Mouse (Mus musculus) intestine, embryonic 16.5 days (tissue): ENCODE measurements at regions not wholly inside any gene's neighbourhood (a gene's known extent, or its start where the extent isn't known, plus 50 kb on each side); places are given as distances from the start of the nearest gene placed in this dataset.

Experiments
- ATAC-seq: fragments of 200-750 bp; cut with Nextera tagmentation; 2 replicates; pipeline ENCODE4 v1.8.0; 2017; ENCODE audit warnings: moderate TSS enrichment, moderate library complexity
- H3K27ac ChIP-seq: fragments of 300-500 bp; sonication (generic); 2 replicates; pipeline ENCODE4 v1.5.1; 2014; ENCODE audit warnings: mild to moderate bottlenecking, low read length
- H3K27me3 ChIP-seq: fragments of 300-500 bp; sonication (generic); replicated peaks from 2 replicates; pipeline ENCODE4 v1.6.1; 2014; ENCODE audit warnings: low read length, control low read depth, mixed read lengths; ENCODE audit not compliant: control insufficient read depth, insufficient read depth
- H3K36me3 ChIP-seq: fragments of 300-500 bp; sonication (generic); 2 replicates; pipeline ENCODE4 v1.6.1; 2014; ENCODE audit warnings: low read length, control low read depth; ENCODE audit not compliant: control insufficient read depth, insufficient read depth
- H3K4me1 ChIP-seq: fragments of 300-500 bp; sonication (generic); 2 replicates; pipeline ENCODE4 v1.6.1; 2014; ENCODE audit warnings: low read length, control low read depth, mixed read lengths; ENCODE audit not compliant: control insufficient read depth, insufficient read depth
- H3K4me2 ChIP-seq: fragments of 300-500 bp; sonication (generic); 2 replicates; pipeline ENCODE4 v1.6.1; 2014; ENCODE audit warnings: low read depth, low read length, control low read depth
- H3K4me3 ChIP-seq: fragments of 300-500 bp; sonication (generic); 2 replicates; pipeline ENCODE4 v1.5.1; 2014; ENCODE audit warnings: mild to moderate bottlenecking, low read length
- H3K9ac ChIP-seq: fragments of 300-500 bp; sonication (generic); 2 replicates; pipeline ENCODE4 v1.6.1; 2014; ENCODE audit warnings: low read depth, low read length
- H3K9me3 ChIP-seq: fragments of 300-500 bp; sonication (generic); 2 replicates; pipeline ENCODE4 v1.6.1; 2016; ENCODE audit warnings: low read length, control low read depth; ENCODE audit not compliant: control insufficient read depth
- WGBS: fragments of 180-500 bp; shearing (Covaris S2); extraction: QIAGEN DNeasy Blood & Tissue Kit; methylation state at CpG from one replicate; pipeline ENCODE4 v1.1.7; 2014; 5-methylcytosine and 5-hydroxymethylcytosine counted together

DNA sequence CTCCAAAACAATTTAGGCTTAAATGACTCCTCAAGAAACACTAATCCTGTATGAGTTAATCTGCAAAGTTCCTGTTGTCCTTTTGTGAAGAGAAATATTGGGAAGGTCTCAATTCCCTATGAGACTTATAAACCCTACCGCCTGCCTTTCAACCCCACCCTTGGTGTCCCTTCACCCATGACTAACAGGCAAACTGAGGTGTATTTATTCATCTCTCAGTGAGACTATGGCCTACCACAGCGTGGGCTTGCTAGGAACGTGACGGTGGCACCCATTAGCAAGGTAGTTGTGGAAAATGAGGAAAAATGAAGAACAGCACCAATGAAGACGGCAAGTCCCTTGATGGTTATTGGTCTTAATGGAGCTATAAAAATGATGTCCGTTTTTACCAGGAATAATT is 181.0 kb upstream of the Tle1 start:
- Histone ChIP-seq H3K4me2 (no peak overlapping the region), H3K27ac (no peak overlapping the region), H3K9ac (no peak overlapping the region), H3K4me1 (peaks cover 4% of the 10 kb centered on the region), H3K9me3 (no peaks in the 10 kb centered on the region), H3K27me3 (no peaks in the 10 kb centered on the region), H3K4me3 (no peak overlapping the region), H3K36me3 (no peaks in the 10 kb centered on the region)
- no peak for ATAC-seq
- WGBS = 89% methylated on average over 6 of the region's 6 CpGs

DNA sequence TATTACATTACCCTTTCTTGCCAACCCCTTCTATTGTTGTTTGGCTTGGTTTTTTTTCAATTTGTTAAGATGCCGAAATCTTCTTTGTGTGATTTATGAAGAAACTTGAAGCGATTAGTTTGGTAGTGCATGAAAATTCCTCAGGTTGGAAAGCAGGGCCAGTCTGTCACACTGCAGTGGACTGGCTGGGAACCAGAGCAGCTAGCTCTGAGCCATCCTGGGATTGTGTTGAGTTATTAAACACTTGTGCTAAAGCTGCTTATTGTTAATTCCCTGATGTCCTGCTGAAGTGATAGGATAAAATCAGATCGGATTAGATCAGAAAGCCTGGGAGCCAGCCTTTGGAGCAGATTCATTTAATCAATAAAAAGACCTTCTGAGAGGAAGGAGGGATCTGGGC is 180.4 kb upstream of the Tle1 start:
- Histone ChIP-seq H3K36me3 (no peaks in the 10 kb centered on the region), H3K27me3 (no peaks in the 10 kb centered on the region), H3K4me3 (no peak overlapping the region), H3K27ac (no peak overlapping the region), H3K9me3 (no peaks in the 10 kb centered on the region), H3K4me2 (no peak overlapping the region), H3K9ac (no peak overlapping the region), H3K4me1 (peaks cover 4% of the 10 kb centered on the region)
- WGBS = 72% methylated on average over 3 of the region's 3 CpGs
- ATAC-seq = no peak

DNA sequence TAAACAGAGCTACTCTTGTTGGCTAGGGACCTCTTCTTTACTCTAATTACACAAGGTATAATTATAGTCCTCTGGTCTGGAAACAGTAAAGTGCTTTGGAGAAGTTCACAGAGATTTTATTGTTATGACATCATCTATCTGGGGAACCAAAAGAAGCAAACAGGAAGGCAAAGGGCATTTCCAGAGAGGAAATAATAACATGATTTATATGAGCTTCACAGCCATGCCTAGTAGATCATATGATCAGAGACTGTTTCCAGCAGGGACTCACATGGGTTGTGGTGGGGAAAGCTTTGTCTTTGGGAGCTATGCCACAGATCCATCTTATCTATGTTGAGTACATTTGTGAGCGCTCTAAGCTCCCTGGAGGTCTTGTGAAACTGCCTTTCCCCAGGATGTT is 178.8 kb upstream of the Tle1 start:
- no peak overlapping the region for H3K4me3 ChIP-seq
- ATAC-seq = peak; percentile 89
- H3K36me3 ChIP-seq = no peaks in the 10 kb centered on the region
- WGBS = 63% methylated on average over 1 of the region's 1 CpGs
- no peaks in the 10 kb centered on the region for H3K9me3 ChIP-seq
- H3K4me2 ChIP-seq = no peak overlapping the region
- H3K27me3 ChIP-seq = no peaks in the 10 kb centered on the region
- H3K4me1 ChIP-seq = peaks cover 4% of the 10 kb centered on the region
- H3K27ac ChIP-seq = no peak overlapping the region
- no peak overlapping the region for H3K9ac ChIP-seq

DNA sequence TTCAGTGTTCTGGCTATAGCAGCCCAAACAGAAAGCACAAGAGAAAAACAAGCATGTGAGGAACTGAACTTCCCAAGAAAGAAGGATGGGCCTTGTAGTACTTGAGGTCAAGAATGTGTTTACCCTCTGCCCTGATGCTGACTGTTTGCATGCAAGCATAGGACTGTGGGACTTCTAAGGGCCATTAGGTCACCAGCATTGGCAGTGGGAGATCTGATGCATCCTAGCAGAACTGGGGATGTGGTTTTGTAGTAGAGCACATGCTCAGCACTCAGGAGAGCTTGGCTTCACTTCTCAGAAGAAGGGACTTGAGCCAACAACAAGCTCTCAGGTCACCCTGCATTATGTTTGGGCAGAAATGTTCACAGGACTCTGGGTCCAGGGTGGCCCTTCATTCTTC is 178.3 kb upstream of the Tle1 start:
- Histone ChIP-seq H3K4me3 (no peak overlapping the region), H3K9me3 (no peaks in the 10 kb centered on the region), H3K9ac (no peak overlapping the region), H3K27ac (no peak overlapping the region), H3K27me3 (no peaks in the 10 kb centered on the region), H3K4me1 (peaks cover 4% of the 10 kb centered on the region), H3K36me3 (no peaks in the 10 kb centered on the region), H3K4me2 (no peak overlapping the region)
- peak; percentile 21 for ATAC-seq

DNA sequence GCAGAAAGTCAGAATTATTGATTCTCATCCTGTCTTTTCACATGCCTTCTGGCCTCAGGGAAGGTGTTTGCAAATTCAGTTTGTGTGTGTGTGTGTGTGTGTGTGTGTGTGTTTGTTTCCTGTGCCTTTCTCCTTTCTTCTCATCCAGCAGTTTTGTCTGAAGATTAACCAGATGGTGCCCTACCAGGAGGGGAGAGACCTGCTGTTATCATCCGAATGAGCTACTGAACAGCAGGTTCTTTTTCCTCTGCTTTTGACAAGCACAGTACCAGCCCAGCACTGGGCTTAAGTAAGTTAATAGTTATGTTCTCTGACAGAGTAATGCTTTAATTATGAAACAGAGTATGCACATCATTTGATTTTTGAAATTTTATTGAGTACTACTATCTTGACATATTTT is 176.8 kb upstream of the Tle1 start:
- Histone ChIP-seq H3K4me3 (no peak overlapping the region), H3K27ac (no peak overlapping the region), H3K9ac (no peak overlapping the region), H3K4me1 (peaks cover 4% of the 10 kb centered on the region), H3K27me3 (no peaks in the 10 kb centered on the region), H3K9me3 (no peaks in the 10 kb centered on the region), H3K36me3 (no peaks in the 10 kb centered on the region), H3K4me2 (no peak overlapping the region)
- ATAC-seq = no peak
- WGBS = 44% methylated on average over 1 of the region's 1 CpGs

DNA sequence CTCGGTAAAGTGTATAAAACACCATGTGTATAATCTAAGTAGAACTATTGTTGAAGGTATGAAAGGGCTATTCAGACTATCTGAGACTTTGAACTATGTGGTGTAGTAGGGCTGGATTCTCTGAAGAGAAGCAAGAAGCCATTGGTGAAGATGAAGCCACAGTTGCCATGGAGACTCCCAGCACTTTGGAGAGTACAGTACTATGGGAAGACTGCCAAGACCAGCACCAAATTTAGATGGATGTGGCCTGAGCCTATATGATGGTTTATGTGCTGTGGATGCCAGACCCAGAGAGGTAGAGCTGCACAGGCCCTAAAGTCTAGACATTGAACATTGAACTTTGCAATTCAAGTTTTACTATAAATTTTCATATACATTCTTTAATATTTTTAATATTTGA is 151.3 kb upstream of the Tle1 start:
- H3K4me2 ChIP-seq = no peak overlapping the region
- H3K9me3 ChIP-seq = no peaks in the 10 kb centered on the region
- no peak overlapping the region for H3K9ac ChIP-seq
- no peaks in the 10 kb centered on the region for H3K27me3 ChIP-seq
- H3K4me3 ChIP-seq = no peak overlapping the region
- no peak for ATAC-seq
- no peak overlapping the region for H3K27ac ChIP-seq
- no peaks in the 10 kb centered on the region for H3K36me3 ChIP-seq
- WGBS = 63% methylated on average over 1 of the region's 1 CpGs
- H3K4me1 ChIP-seq = no peaks in the 10 kb centered on the region

DNA sequence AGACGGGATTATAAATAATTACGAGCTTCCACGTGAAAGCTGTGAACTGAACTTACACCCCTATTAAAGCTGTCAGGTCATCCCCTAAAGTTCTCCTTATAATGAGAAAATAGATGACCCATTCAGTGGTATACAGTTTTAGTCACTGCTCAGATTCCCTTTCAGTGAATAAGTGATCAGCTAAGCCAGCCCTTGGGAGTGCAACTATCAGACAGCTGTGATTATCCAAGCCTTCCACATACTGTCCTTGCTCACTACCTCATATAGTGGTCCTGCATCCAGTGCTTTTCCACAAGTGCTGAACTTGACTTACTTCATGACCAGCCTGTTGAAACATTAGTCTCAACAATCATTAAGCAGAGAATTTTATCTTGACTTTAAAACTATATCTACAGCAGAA is 131.2 kb upstream of the Tle1 start:
- no peaks in the 10 kb centered on the region for H3K36me3 ChIP-seq
- no peak overlapping the region for H3K27ac ChIP-seq
- no peaks in the 10 kb centered on the region for H3K4me1 ChIP-seq
- no peaks in the 10 kb centered on the region for H3K9me3 ChIP-seq
- ATAC-seq = no peak
- H3K4me2 ChIP-seq = no peak overlapping the region
- H3K27me3 ChIP-seq = no peaks in the 10 kb centered on the region
- no peak overlapping the region for H3K4me3 ChIP-seq
- 62% methylated on average over 3 of the region's 3 CpGs for WGBS
- H3K9ac ChIP-seq = no peak overlapping the region

DNA sequence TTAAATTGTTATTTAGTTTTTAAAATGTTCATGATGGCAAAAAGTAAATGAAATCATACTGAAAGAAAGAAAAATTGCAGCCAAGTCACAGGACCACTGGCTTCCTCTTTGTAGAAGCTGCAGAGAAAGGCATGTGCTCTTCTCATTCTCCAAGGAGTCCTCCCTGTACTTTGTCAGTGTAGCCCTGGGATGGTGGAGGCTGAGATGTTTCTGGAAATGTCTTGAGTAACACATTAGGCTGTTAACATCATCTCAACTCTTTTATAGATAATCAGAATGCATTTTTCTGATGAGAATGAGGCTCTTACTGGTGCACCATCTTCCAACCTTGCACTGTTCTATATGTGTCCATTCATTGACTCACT is 128.3 kb upstream of the Tle1 start:
- H3K9ac ChIP-seq = no peak overlapping the region
- no peak overlapping the region for H3K4me3 ChIP-seq
- H3K27me3 ChIP-seq = no peaks in the 10 kb centered on the region
- no peaks in the 10 kb centered on the region for H3K36me3 ChIP-seq
- no peak for ATAC-seq
- no peak overlapping the region for H3K4me2 ChIP-seq
- no peaks in the 10 kb centered on the region for H3K9me3 ChIP-seq
- no peak overlapping the region for H3K27ac ChIP-seq
- H3K4me1 ChIP-seq = no peaks in the 10 kb centered on the region

DNA sequence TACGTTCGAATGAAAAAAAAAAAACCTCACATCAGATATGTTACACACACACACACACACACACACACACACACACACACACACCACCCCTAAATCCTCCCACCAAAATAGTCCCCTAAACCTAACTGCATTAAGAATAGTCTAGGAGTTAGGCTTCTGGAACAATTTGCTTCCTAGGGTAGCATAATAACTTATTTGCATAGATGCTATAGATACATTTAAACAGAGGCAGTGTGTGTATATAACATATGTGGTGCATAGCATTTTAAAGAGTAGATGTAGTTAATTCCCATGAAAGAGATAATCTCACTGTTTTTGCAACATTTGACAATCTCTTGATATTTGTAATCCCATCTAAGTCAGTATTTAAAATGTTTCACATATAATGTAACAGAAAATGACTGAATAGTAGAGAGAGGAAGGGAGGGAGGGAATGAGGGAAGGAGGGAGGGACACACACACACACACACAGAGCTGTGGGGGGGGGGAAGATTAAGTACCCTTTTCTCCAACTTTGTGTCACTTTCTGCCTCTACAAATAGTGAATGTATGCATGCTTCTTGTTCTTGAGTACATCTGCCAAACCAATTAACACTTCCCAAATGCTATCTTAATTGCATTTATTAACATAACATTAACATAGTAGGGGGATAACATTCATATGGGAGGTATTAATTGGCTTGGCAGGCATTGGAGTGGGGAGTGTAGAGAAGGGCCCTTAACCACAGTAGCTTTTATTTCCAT is 127.7 kb upstream of the Tle1 start:
- no peaks in the 10 kb centered on the region for H3K9me3 ChIP-seq
- H3K27ac ChIP-seq = no peak overlapping the region
- no peaks in the 10 kb centered on the region for H3K36me3 ChIP-seq
- no peak overlapping the region for H3K4me2 ChIP-seq
- H3K4me3 ChIP-seq = no peak overlapping the region
- no peaks in the 10 kb centered on the region for H3K27me3 ChIP-seq
- 86% methylated on average over 2 of the region's 2 CpGs for WGBS
- H3K9ac ChIP-seq = no peak overlapping the region
- H3K4me1 ChIP-seq = no peaks in the 10 kb centered on the region
- no peak for ATAC-seq

DNA sequence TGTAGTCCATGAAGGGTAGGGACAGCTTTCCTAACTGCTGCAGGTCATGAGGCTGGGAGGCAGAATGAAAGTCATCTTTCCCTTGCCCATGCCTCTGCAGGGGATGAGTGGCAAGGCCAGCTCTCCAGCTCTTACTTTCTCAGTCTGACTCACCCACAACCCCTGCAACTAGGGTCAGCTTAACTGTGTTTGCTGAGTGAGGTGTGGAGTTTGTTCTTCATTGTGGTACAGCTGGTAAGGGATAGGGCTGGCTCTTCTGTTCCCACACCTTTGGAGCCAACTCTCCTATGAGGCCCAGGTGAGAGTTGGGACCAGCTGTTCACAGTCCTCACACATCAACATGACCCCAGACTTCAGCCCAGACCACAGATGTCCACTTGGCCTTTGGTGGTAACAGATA is 124.2 kb upstream of the Tle1 start:
- no peak for ATAC-seq
- Histone ChIP-seq H3K9ac (no peak overlapping the region), H3K4me2 (no peak overlapping the region), H3K36me3 (no peaks in the 10 kb centered on the region), H3K9me3 (no peaks in the 10 kb centered on the region), H3K27ac (no peak overlapping the region), H3K4me3 (no peak overlapping the region), H3K4me1 (no peaks in the 10 kb centered on the region), H3K27me3 (no peaks in the 10 kb centered on the region)
